Mouse (Mus musculus): ENCODE data around the gene Tecpr2. TPM values are rescaled to one million over a fixed set of nuclear protein-coding genes. Genes with fewer than 3 reads are reported as not detected.

Tecpr2 gene
- total and polyA plus RNA-seq, 3 experiments = 3.6 to 5.2 (median 5.1) TPM

DNA sequence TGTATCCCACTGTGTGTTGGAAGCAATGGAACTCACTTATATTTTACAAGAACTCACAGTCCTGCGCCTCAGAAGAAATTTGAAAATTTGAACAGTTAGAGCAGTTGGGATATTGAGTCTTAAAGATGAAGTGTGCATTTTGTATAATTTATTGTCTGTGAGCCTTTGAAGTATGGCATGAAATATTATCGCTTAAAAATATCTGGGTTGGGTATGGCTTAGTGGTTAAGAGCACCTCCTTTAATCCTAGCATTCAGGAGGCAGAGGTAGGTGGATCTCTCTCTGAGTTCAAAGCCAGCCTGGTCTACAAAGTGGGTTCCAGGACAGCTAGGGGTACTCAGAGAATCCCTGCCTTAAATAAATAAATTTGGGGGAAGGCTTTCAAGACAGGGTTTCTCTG, 130.0 kb downstream of the Tecpr2 start:
- no peaks in the 10 kb centered on the region for H3K79me2 ChIP-seq (replicated peaks; ENCODE audit: control insufficient read depth, insufficient read depth, low read length)
- no peaks in the 10 kb centered on the region for H3K4me1 ChIP-seq (ENCODE audit: control insufficient read depth, insufficient read depth, low read length)
- no peaks in the 10 kb centered on the region for H3K36me3 ChIP-seq (ENCODE audit: control insufficient read depth, insufficient read depth, low read length)
- 87% methylated on average over 2 of the region's 2 CpGs for WGBS
- no peak overlapping the region for H3K9ac ChIP-seq (ENCODE audit: low read depth, low read length)
- DNase-seq = no peak
- H3K27ac ChIP-seq = no peak overlapping the region
- TF ChIP-seq EP300 (IDR thresholded peaks at IDR 0.05; ENCODE audit: insufficient read depth, low read depth, low read length) (no peak), POLR2A (IDR thresholded peaks at IDR 0.05; ENCODE audit: insufficient read depth, low read depth, low read length) (no peak), CTCF (IDR thresholded peaks at IDR 0.05) (no peak)
- intact Hi-C loops (cut with DNase I) = no loop called here
- H3K27me3 ChIP-seq (ENCODE audit: control insufficient read depth, insufficient read depth, low read length) = no peaks in the 10 kb centered on the region
- no peak overlapping the region for H3K4me3 ChIP-seq

- no peaks in the 10 kb centered on the region for H3K27me3 ChIP-seq (ENCODE audit: control insufficient read depth, insufficient read depth, low read length)
- WGBS = 65% methylated on average over 1 of the region's 1 CpGs
- H3K4me1 ChIP-seq (ENCODE audit: control insufficient read depth, insufficient read depth, low read length) = no peaks in the 10 kb centered on the region
- TF ChIP-seq CTCF (IDR thresholded peaks at IDR 0.05) (no peak), POLR2A (IDR thresholded peaks at IDR 0.05; ENCODE audit: insufficient read depth, low read depth, low read length) (no peak), EP300 (IDR thresholded peaks at IDR 0.05; ENCODE audit: insufficient read depth, low read depth, low read length) (no peak)
- no peak overlapping the region for H3K27ac ChIP-seq
- no peak for DNase-seq
- H3K9ac ChIP-seq (ENCODE audit: low read depth, low read length) = no peak overlapping the region
- intact Hi-C loops (cut with DNase I) = no loop called here
- no peak overlapping the region for H3K4me3 ChIP-seq
- H3K79me2 ChIP-seq (replicated peaks; ENCODE audit: control insufficient read depth, insufficient read depth, low read length) = no peaks in the 10 kb centered on the region
- H3K36me3 ChIP-seq (ENCODE audit: control insufficient read depth, insufficient read depth, low read length) = no peaks in the 10 kb centered on the region
Measured at GRCm38 (mm10) chr12:111021138-111021537, 132.1 kb downstream of the Tecpr2 start.

- WGBS = 39% methylated on average over 3 of the region's 3 CpGs
- H3K27ac ChIP-seq = no peak overlapping the region
- no peaks in the 10 kb centered on the region for H3K79me2 ChIP-seq (replicated peaks; ENCODE audit: control insufficient read depth, insufficient read depth, low read length)
- no peak for TF ChIP-seq EP300 (IDR thresholded peaks at IDR 0.05; ENCODE audit: insufficient read depth, low read depth, low read length)
- no peak for TF ChIP-seq POLR2A (IDR thresholded peaks at IDR 0.05; ENCODE audit: insufficient read depth, low read depth, low read length)
- no peak for TF ChIP-seq CTCF (IDR thresholded peaks at IDR 0.05)
- H3K9ac ChIP-seq (ENCODE audit: low read depth, low read length) = no peak overlapping the region
- H3K4me1 ChIP-seq (ENCODE audit: control insufficient read depth, insufficient read depth, low read length) = no peaks in the 10 kb centered on the region
- H3K36me3 ChIP-seq (ENCODE audit: control insufficient read depth, insufficient read depth, low read length) = no peaks in the 10 kb centered on the region
- no peaks in the 10 kb centered on the region for H3K27me3 ChIP-seq (ENCODE audit: control insufficient read depth, insufficient read depth, low read length)
- no peak overlapping the region for H3K4me3 ChIP-seq
- no peak for DNase-seq
- intact Hi-C loops (cut with DNase I) = no loop called here
Measured at GRCm38 (mm10) chr12:111021577-111021976, 132.5 kb downstream of the Tecpr2 start.

Other genes starting within 250 kb of the Tecpr2 start
- gene 1700001K19Rik, start 206.6 kb upstream of the Tecpr2 start, total RNA-seq (2021) = not detected
- 0.12 TPM in 1 of 2 replicates, not detected in the other for gene 1700001K19Rik, start 206.6 kb upstream of the Tecpr2 start, polyA plus RNA-seq (2012; rRNA removed)
- 100 to 1,000 TPM; 186 to 228 TPM for gene Hsp90aa1, start 186.5 kb upstream of the Tecpr2 start, total RNA-seq (2021)
- 47.5 and 99.5 TPM in 2 replicates for gene Hsp90aa1, start 186.5 kb upstream of the Tecpr2 start, polyA plus RNA-seq (2012; rRNA removed)
- 10 to 100 TPM; 28.6 to 30.9 TPM for gene Wdr20, start 151.3 kb upstream of the Tecpr2 start, total RNA-seq (2021)
- 14.5 and 20.1 TPM in 2 replicates for gene Wdr20, start 151.3 kb upstream of the Tecpr2 start, polyA plus RNA-seq (2012; rRNA removed)
- gene Mok, start 48.3 kb upstream of the Tecpr2 start, total RNA-seq (2021) = under 1 TPM; 0.36 to 0.86 TPM
- gene Mok, start 48.3 kb upstream of the Tecpr2 start, polyA plus RNA-seq (2012; rRNA removed) = 0.82 and 1.1 TPM in 2 replicates
- gene Zfp839, start 39.0 kb upstream of the Tecpr2 start, total RNA-seq (2021) = 10 to 100 TPM in 1 of 2 experiments, 1 to 10 TPM in 1; 9.1 to 10.3 TPM
- 4.8 and 8.2 TPM in 2 replicates for gene Zfp839, start 39.0 kb upstream of the Tecpr2 start, polyA plus RNA-seq (2012; rRNA removed)
- 10 to 100 TPM; 27.3 to 31.1 TPM for gene Cinp, start 119 bp upstream of the Tecpr2 start, total RNA-seq (2021)
- 27.1 and 30.1 TPM in 2 replicates for gene Cinp, start 119 bp upstream of the Tecpr2 start, polyA plus RNA-seq (2012; rRNA removed)
- gene Ankrd9, start 89.8 kb downstream of the Tecpr2 start, total RNA-seq (2021) = 10 to 100 TPM; 59.3 to 84.2 TPM
- 80.5 and 93.2 TPM in 2 replicates for gene Ankrd9, start 89.8 kb downstream of the Tecpr2 start, polyA plus RNA-seq (2012; rRNA removed)
- gene Rcor1, start 150.1 kb downstream of the Tecpr2 start, total RNA-seq (2021) = 10 to 100 TPM; 13.9 to 14.8 TPM
- 5.9 and 9.9 TPM in 2 replicates for gene Rcor1, start 150.1 kb downstream of the Tecpr2 start, polyA plus RNA-seq (2012; rRNA removed)

Data from heart, adult 2 months (tissue).